Mouse (Mus musculus) limb, embryonic 12.5 days (tissue): ENCODE measurements around the gene Slc16a3. TPM values are rescaled to one million over a fixed set of nuclear protein-coding genes. Genes with fewer than 3 reads are reported as not detected.
A peak's percentile ranks its signal among the peaks of the same experiment; 100 is the strongest.

Experiments used
- ATAC-seq: fragments of 200-750 bp; cut with Nextera tagmentation; 2 replicates; pipeline ENCODE4 v1.8.0; 2017; ENCODE audit warnings: low read depth, moderate TSS enrichment; ENCODE audit not compliant: insufficient number of reproducible peaks, insufficient read depth, low FRiP score, low TSS enrichment
- H3K27ac ChIP-seq: fragments of 300-500 bp; sonication (generic); 2 replicates; pipeline ENCODE4 v1.5.1; 2016; ENCODE audit warnings: mild to moderate bottlenecking, moderate library complexity
- H3K27me3 ChIP-seq: fragments of 300-500 bp; sonication (generic); 2 replicates; pipeline ENCODE4 v1.6.1; 2016; ENCODE audit warnings: mild to moderate bottlenecking, moderate library complexity
- H3K36me3 ChIP-seq: fragments of 300-500 bp; sonication (generic); 2 replicates; pipeline ENCODE4 v1.6.1; 2016; ENCODE audit warnings: mild to moderate bottlenecking, moderate library complexity
- H3K4me1 ChIP-seq: fragments of 300-500 bp; sonication (generic); replicated peaks from 2 replicates; pipeline ENCODE4 v1.6.1; 2016
- H3K4me2 ChIP-seq: fragments of 300-500 bp; sonication (generic); 2 replicates; pipeline ENCODE4 v1.6.1; 2016; ENCODE audit warnings: mild to moderate bottlenecking, moderate library complexity
- H3K4me3 ChIP-seq: fragments of 300-500 bp; sonication (generic); replicated peaks from 2 replicates; pipeline ENCODE4 v1.5.1; 2016; ENCODE audit warnings: mild to moderate bottlenecking
- H3K9ac ChIP-seq: fragments of 300-500 bp; sonication (generic); replicated peaks from 2 replicates; pipeline ENCODE4 v1.6.1; 2016; ENCODE audit warnings: mild to moderate bottlenecking, moderate library complexity
- H3K9me3 ChIP-seq: fragments of 300-500 bp; sonication (generic); 2 replicates; pipeline ENCODE4 v1.6.1; 2016; ENCODE audit warnings: mild to moderate bottlenecking, moderate library complexity
- WGBS: fragments of 180-500 bp; shearing (Covaris S2); methylation state at CpG from one replicate; pipeline ENCODE4 v1.1.7; 2016; 5-methylcytosine and 5-hydroxymethylcytosine counted together
- polyA plus RNA-seq: library from polyadenylated mRNA; unstranded; fragments of >200 nt; fragmentation: Nextera tagmentation; extraction: Ambion mirVana; gene quantifications from 2 replicates; pipeline ENCODE4 v1.2.1, GENCODE M21; 2016

The Slc16a3 gene
- 77.0 and 77.4 TPM in 2 replicates for polyA plus RNA-seq

- Histone ChIP-seq H3K9ac (peak within 1 kb of the TSS; percentile 79), H3K9me3 (no peaks in the 10 kb centered on the region), H3K36me3 (no peaks in the 10 kb centered on the region), H3K4me3 (peak within 1 kb of the TSS; percentile 56), H3K27ac (peak within 1 kb of the TSS; percentile 72), H3K27me3 (peaks cover 28% of the 10 kb centered on the region), H3K4me1 (peaks cover 45% of the 10 kb centered on the region), H3K4me2 (peak within 1 kb of the TSS; percentile 83)
- WGBS: 25% methylated on average over 12 of the region's 12 CpGs
- peak; percentile 3; the same call in 1 of the 2 replicates for ATAC-seq
Measured at GRCm38 (mm10) chr11:120948328-120948727, at the start of gene Slc16a3. TSS of gene Slc16a3 (plus strand) at chr11:120948480.

- H3K36me3 ChIP-seq: peaks cover 40% of the 10 kb centered on the region
- no peak overlapping the region for H3K9ac ChIP-seq
- WGBS: 90% methylated on average over 8 of the region's 8 CpGs
- H3K27ac ChIP-seq: no peak overlapping the region
- H3K4me1 ChIP-seq: no peaks in the 10 kb centered on the region
- no peaks in the 10 kb centered on the region for H3K27me3 ChIP-seq
- H3K9me3 ChIP-seq: no peaks in the 10 kb centered on the region
- no peak overlapping the region for H3K4me2 ChIP-seq
- no peak for ATAC-seq
- H3K4me3 ChIP-seq: no peak overlapping the region
Measured at GRCm38 (mm10) chr11:120900276-120901244, 47.7 kb upstream of the Slc16a3 start.

GRCm38 (mm10) chr11:120901729-120902486 lies 46.4 kb upstream of the Slc16a3 start:
- no peak for ATAC-seq
- H3K4me1 ChIP-seq: no peaks in the 10 kb centered on the region
- no peak overlapping the region for H3K4me3 ChIP-seq
- H3K9ac ChIP-seq: no peak overlapping the region
- peaks cover 28% of the 10 kb centered on the region for H3K36me3 ChIP-seq
- no peak overlapping the region for H3K27ac ChIP-seq
- H3K4me2 ChIP-seq: no peak overlapping the region
- no peaks in the 10 kb centered on the region for H3K27me3 ChIP-seq
- H3K9me3 ChIP-seq: no peaks in the 10 kb centered on the region
- 87% methylated on average over 21 of the region's 21 CpGs for WGBS

- 48% methylated on average over 10 of the region's 10 CpGs for whole genome bisulfite sequencing
- Histone ChIP-seq H3K27me3 (no peaks in the 10 kb centered on the region), H3K4me2 (no peak overlapping the region), H3K27ac (no peak overlapping the region), H3K4me1 (no peaks in the 10 kb centered on the region), H3K9me3 (no peaks in the 10 kb centered on the region), H3K36me3 (peaks cover 26% of the 10 kb centered on the region), H3K4me3 (no peak overlapping the region), H3K9ac (no peak overlapping the region)
- ATAC-seq: no peak
Measured at GRCm38 (mm10) chr11:120902487-120903142, 45.7 kb upstream of the Slc16a3 start.

- 79% methylated on average over 24 of the region's 24 CpGs for WGBS
- Histone ChIP-seq H3K27ac (no peak overlapping the region), H3K9me3 (no peaks in the 10 kb centered on the region), H3K4me3 (no peak overlapping the region), H3K9ac (no peak overlapping the region), H3K36me3 (peaks cover 26% of the 10 kb centered on the region), H3K4me1 (no peaks in the 10 kb centered on the region), H3K27me3 (no peaks in the 10 kb centered on the region), H3K4me2 (no peak overlapping the region)
- no peak for ATAC-seq
Measured at GRCm38 (mm10) chr11:120903159-120903850, 45.0 kb upstream of the Slc16a3 start.

- Histone ChIP-seq H3K4me3 (no peak overlapping the region), H3K4me2 (no peak overlapping the region), H3K27me3 (no peaks in the 10 kb centered on the region), H3K27ac (no peak overlapping the region), H3K9ac (no peak overlapping the region), H3K9me3 (no peaks in the 10 kb centered on the region), H3K4me1 (no peaks in the 10 kb centered on the region), H3K36me3 (peaks cover 26% of the 10 kb centered on the region)
- ATAC-seq: no peak
- 93% methylated on average over 3 of the region's 3 CpGs for WGBS
Measured at GRCm38 (mm10) chr11:120904561-120904960, 43.7 kb upstream of the Slc16a3 start.

- Histone ChIP-seq H3K9ac (no peak overlapping the region), H3K27me3 (no peaks in the 10 kb centered on the region), H3K4me3 (no peak overlapping the region), H3K4me2 (no peak overlapping the region), H3K27ac (no peak overlapping the region), H3K36me3 (peaks cover 26% of the 10 kb centered on the region), H3K4me1 (no peaks in the 10 kb centered on the region), H3K9me3 (no peaks in the 10 kb centered on the region)
- peak; percentile 71; the same call in 1 of the 2 replicates for ATAC-seq
- 18% methylated on average over 1 of the region's 1 CpGs for WGBS
Measured at GRCm38 (mm10) chr11:120905430-120905873, 42.8 kb upstream of the Slc16a3 start.

GRCm38 (mm10) chr11:120913796-120914195 lies 34.5 kb upstream of the Slc16a3 start:
- Histone ChIP-seq H3K4me3 (no peak overlapping the region), H3K27ac (no peak overlapping the region), H3K4me2 (no peak overlapping the region), H3K4me1 (no peaks in the 10 kb centered on the region), H3K36me3 (peaks cover 37% of the 10 kb centered on the region), H3K9me3 (no peaks in the 10 kb centered on the region), H3K9ac (no peak overlapping the region), H3K27me3 (no peaks in the 10 kb centered on the region)
- ATAC-seq: no peak
- 99% methylated on average over 4 of the region's 4 CpGs for WGBS

GRCm38 (mm10) chr11:120916477-120916876 lies 31.8 kb upstream of the Slc16a3 start:
- no peak overlapping the region for H3K4me2 ChIP-seq
- no peak for ATAC-seq
- WGBS: 74% methylated on average over 3 of the region's 3 CpGs
- H3K4me1 ChIP-seq: no peaks in the 10 kb centered on the region
- no peaks in the 10 kb centered on the region for H3K9me3 ChIP-seq
- H3K27me3 ChIP-seq: no peaks in the 10 kb centered on the region
- H3K4me3 ChIP-seq: no peak overlapping the region
- H3K36me3 ChIP-seq: peaks cover 63% of the 10 kb centered on the region
- no peak overlapping the region for H3K27ac ChIP-seq
- no peak overlapping the region for H3K9ac ChIP-seq

GRCm38 (mm10) chr11:120917756-120918155 lies 30.5 kb upstream of the Slc16a3 start:
- Histone ChIP-seq H3K27me3 (no peaks in the 10 kb centered on the region), H3K4me3 (no peak overlapping the region), H3K27ac (no peak overlapping the region), H3K36me3 (peaks cover 71% of the 10 kb centered on the region), H3K9me3 (no peaks in the 10 kb centered on the region), H3K4me2 (no peak overlapping the region), H3K9ac (no peak overlapping the region), H3K4me1 (no peaks in the 10 kb centered on the region)
- 94% methylated on average over 5 of the region's 5 CpGs for WGBS
- ATAC-seq: no peak
